ENCODE assay signal across 13 mouse cellular contexts in the genomic region with DNA sequence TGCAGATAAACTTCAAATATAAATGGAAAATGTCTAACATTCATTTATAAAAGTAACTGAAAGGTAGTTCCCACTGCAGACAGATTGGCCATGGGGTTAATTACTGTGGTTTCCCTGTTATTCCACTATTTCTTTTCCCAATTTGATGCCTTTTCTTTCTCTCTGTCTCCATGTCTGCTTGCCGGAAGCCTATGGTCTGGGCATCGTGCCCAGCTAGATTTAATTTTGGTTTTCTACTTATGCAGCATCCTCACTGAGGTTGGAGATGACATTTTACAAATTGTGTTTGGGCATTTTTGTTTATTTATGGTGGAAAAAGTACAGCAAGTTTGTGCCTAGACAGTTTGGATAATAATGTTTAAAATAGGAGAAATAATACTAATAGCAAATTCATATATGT.
DNase-seq lines count a peak whose midpoint lies in the region; ATAC-seq and TF ChIP-seq lines count a peak whose summit lies in the region.
"Had no signal": no experiment of that assay in that cellular context is flagged by ENCODE, and none has a peak within 500 bp of the region (broad histone marks: within the 10 kb centered on the region; RNA-seq: fewer than 3 reads in every experiment).

No protein-coding gene starts in this region.

- H3K4me2 ChIP-seq in hindbrain, postnatal 0 days (ENCODE audit: low read depth, low read length) = no peak overlapping the region
- H3K4me2 ChIP-seq in hindbrain, embryonic 16.5 days (ENCODE audit: low read length) = no peak overlapping the region
- H3K4me2 ChIP-seq: heart, embryonic 13.5 days; liver, embryonic 12.5 days had no signal

- ATAC-seq in hindbrain, postnatal 0 days = no peak
- ATAC-seq in hindbrain, embryonic 16.5 days = no peak
- ATAC-seq: liver, embryonic 12.5 days had no signal

- H3K9ac ChIP-seq in hindbrain, postnatal 0 days (replicated peaks; ENCODE audit: low read length) = no peak overlapping the region
- no peak overlapping the region for H3K9ac ChIP-seq in hindbrain, embryonic 16.5 days (ENCODE audit: low read depth, low read length)
- H3K9ac ChIP-seq: heart, embryonic 13.5 days; liver, embryonic 12.5 days had no signal

- DNase-seq in hindbrain, postnatal 0 days (ENCODE audit: low spot score) = peak; percentile 56
- DNase-seq in frontal cortex, postnatal 14 days (ENCODE audit: low spot score in 2 of 2) = peak; percentile 10 to 36
- peak; percentile 3 to 4 for DNase-seq in layer of hippocampus, postnatal 36 days
- DNase-seq in right cerebral cortex, postnatal 14 days = peak; percentile 68
- DNase-seq in gastrocnemius, adult 18-20 months (ENCODE audit: low spot score) = no peak
- no peak for DNase-seq in urinary bladder, postnatal 4 days (ENCODE audit: low spot score in 2 of 2)
- DNase-seq in hindbrain, embryonic 10.5 days (ENCODE audit: low spot score) = no peak
- DNase-seq: kidney, postnatal 25 days; thymus, postnatal 4 days had no signal

- no peaks in the 10 kb centered on the region for H3K27me3 ChIP-seq in hindbrain, postnatal 0 days (ENCODE audit: insufficient read depth, low read length)
- no peaks in the 10 kb centered on the region for H3K27me3 ChIP-seq in hindbrain, embryonic 16.5 days (replicated peaks; ENCODE audit: control insufficient read depth, insufficient read depth, low read length)
- H3K27me3 ChIP-seq in hindbrain, embryonic 10.5 days (ENCODE audit: insufficient read depth, poor library complexity, severe bottlenecking) = no peaks in the 10 kb centered on the region
- H3K27me3 ChIP-seq: CH12.LX; heart, embryonic 13.5 days; liver, embryonic 12.5 days had no signal

- no peak for TF ChIP-seq CTCF in hindbrain, postnatal 0 days (IDR thresholded peaks at IDR 0.05; ENCODE audit: low read depth)

- no peaks in the 10 kb centered on the region for H3K4me1 ChIP-seq in hindbrain, postnatal 0 days (ENCODE audit: insufficient read depth, low read length)
- H3K4me1 ChIP-seq in hindbrain, embryonic 16.5 days (ENCODE audit: control insufficient read depth, insufficient read depth, low read depth, low read length) = no peaks in the 10 kb centered on the region
- H3K4me1 ChIP-seq in hindbrain, embryonic 10.5 days (replicated peaks) = no peaks in the 10 kb centered on the region
- H3K4me1 ChIP-seq: heart, embryonic 13.5 days; liver, embryonic 12.5 days had no signal

- H3K36me3 ChIP-seq in hindbrain, postnatal 0 days (ENCODE audit: insufficient read depth, low read length) = no peaks in the 10 kb centered on the region
- no peaks in the 10 kb centered on the region for H3K36me3 ChIP-seq in hindbrain, embryonic 16.5 days (ENCODE audit: control insufficient read depth, insufficient read depth, low read length)
- H3K36me3 ChIP-seq in hindbrain, embryonic 10.5 days = no peaks in the 10 kb centered on the region
- H3K36me3 ChIP-seq: heart, embryonic 13.5 days; liver, embryonic 12.5 days had no signal

- H3K9me3 ChIP-seq in hindbrain, postnatal 0 days (ENCODE audit: low read length) = no peaks in the 10 kb centered on the region
- no peaks in the 10 kb centered on the region for H3K9me3 ChIP-seq in hindbrain, embryonic 16.5 days (ENCODE audit: control insufficient read depth, low read length)
- H3K9me3 ChIP-seq in hindbrain, embryonic 10.5 days = no peaks in the 10 kb centered on the region
- H3K9me3 ChIP-seq: heart, embryonic 13.5 days; liver, embryonic 12.5 days had no signal

- no peak overlapping the region for H3K4me3 ChIP-seq in hindbrain, postnatal 0 days (ENCODE audit: low read length)
- H3K4me3 ChIP-seq in hindbrain, embryonic 16.5 days (ENCODE audit: low read length) = no peak overlapping the region
- H3K4me3 ChIP-seq in hindbrain, embryonic 10.5 days = no peak overlapping the region
- H3K4me3 ChIP-seq: heart, embryonic 13.5 days; liver, embryonic 12.5 days had no signal

- WGBS in hindbrain, postnatal 0 days = 42% methylated on average over 2 of the region's 2 CpGs
- 52% methylated on average over 2 of the region's 2 CpGs for WGBS in hindbrain, embryonic 16.5 days
- 86% methylated on average over 2 of the region's 2 CpGs for WGBS in hindbrain, embryonic 10.5 days

- H3K27ac ChIP-seq in hindbrain, postnatal 0 days = no peak overlapping the region
- H3K27ac ChIP-seq in hindbrain, embryonic 16.5 days (ENCODE audit: low read depth, low read length) = no peak overlapping the region
- H3K27ac ChIP-seq in hindbrain, embryonic 10.5 days = no peak overlapping the region
- H3K27ac ChIP-seq: heart, embryonic 13.5 days; liver, embryonic 12.5 days had no signal

Comparison
In these comparisons a context has a peak if more than half of its experiments do, and no peak if none do; other contexts are left out.
1. DNase-seq: peak in hindbrain, postnatal 0 days (single experiment), frontal cortex, postnatal 14 days (2 of 2), layer of hippocampus, postnatal 36 days (2 of 2) and right cerebral cortex, postnatal 14 days (single experiment); none in gastrocnemius, adult 18-20 months (single experiment), urinary bladder, postnatal 4 days (0 of 2) and hindbrain, embryonic 10.5 days (single experiment).